2 mouse cellular contexts compared by ENCODE assay signal in the genomic region with DNA sequence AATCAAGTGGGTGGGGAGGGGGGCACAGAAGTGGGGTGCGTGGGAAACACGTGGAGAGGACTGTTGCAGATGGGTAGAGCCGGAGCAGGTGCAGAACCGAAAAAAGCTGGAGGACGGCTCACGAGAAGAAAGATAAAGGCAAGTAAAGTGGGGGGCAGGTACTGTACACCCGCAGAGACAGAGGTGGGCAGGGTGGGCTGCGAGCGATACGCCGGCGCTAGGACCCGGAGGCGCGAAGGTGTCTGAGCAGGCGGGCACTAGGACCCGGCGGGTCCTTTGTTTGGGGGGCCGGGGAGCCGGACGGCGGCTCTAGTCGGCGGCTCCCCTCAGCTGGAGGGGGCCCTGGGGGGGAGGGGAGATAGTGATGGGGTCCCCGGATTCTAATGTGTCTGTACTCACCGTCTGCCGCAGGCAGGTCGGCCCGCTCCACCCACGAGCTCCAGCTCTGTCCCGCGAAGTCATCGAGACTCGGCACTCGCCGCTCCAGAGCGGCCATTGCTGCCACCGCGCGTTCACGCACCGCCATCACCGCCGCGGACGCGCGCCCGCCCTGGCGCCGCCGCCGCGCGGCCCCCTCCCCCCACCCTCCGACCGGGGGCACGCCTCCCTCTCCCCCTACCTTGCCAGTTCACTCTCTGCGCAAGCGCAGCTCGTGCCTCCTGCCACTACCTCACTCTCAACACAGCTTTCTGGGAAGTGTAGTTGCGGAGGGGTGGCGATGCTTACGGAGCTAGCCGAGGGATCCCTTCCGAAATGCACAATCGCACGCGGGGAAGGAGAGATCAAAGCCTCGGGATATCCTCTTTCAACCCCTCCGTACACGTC.
TF ChIP-seq lines count a peak whose summit lies in the region.

No protein-coding gene starts in this region.

TF ChIP-seq in C2C12, 6 proteins besides CTCF, POLR2A, EP300 and RAD21:
- TF ChIP-seq CEBPB (IDR thresholded peaks at IDR 0.05; ENCODE audit: low read depth) (no peak), MAX (IDR thresholded peaks at IDR 0.05) (no peak), MYOG (IDR thresholded peaks at IDR 0.05; ENCODE audit: control insufficient read depth, extremely low read depth, insufficient read length) (no peak), MYOD1 (IDR thresholded peaks at IDR 0.05; ENCODE audit: control insufficient read depth, insufficient read length, low read depth) (no peak), FOSL1 (IDR thresholded peaks at IDR 0.05; ENCODE audit: insufficient read depth, low read length, poor library complexity, severe bottlenecking) (no peak), USF1 (IDR thresholded peaks at IDR 0.05; ENCODE audit: low read depth) (no peak)

TF ChIP-seq in myocyte, 11 proteins besides CTCF, POLR2A, EP300 and RAD21:
- TF ChIP-seq MYOG (IDR thresholded peaks at IDR 0.05; ENCODE audit: control insufficient read depth in 1 of 3, insufficient read depth in 1 of 3, insufficient read length in 2 of 3, low read depth in 2 of 3) (peak in 2 of 3 experiments; percentile 18 to 36), SRF (IDR thresholded peaks at IDR 0.05; ENCODE audit: control insufficient read depth, insufficient read length, low read depth) (peak; percentile 47), USF1 (IDR thresholded peaks at IDR 0.05; ENCODE audit: low read depth) (no peak), POLR2AphosphoS2 (IDR thresholded peaks at IDR 0.05; ENCODE audit: insufficient read length, low read depth) (peak; percentile 69), MYOD1 (IDR thresholded peaks at IDR 0.05; ENCODE audit: control insufficient read depth in 1 of 3, insufficient read length in 2 of 3, low read depth in 2 of 3) (peak in 1 of 3 experiments; percentile 27)
